Mouse (Mus musculus) left cerebral cortex, postnatal 14 days (tissue): Measurements from ENCODE around the gene Hivep3. TPM values are rescaled to one million over a fixed set of nuclear protein-coding genes. Genes with fewer than 3 reads are reported as not detected.

Experiments
- DNase-seq, 2 experiments: peaks; one replicate each; pipeline ENCODE4 v3.0.0; 2021 to 2022; ENCODE audit warnings: low spot score in 2 of 2, mixed read lengths in 1 of 2
- intact Hi-C: fragments of 180-260 bp; cut with DNase I; formaldehyde crosslinking; loops from one replicate; pipeline ENCODE4 v1.15.1; 2025
- total RNA-seq, 2 experiments: library from RNA; stranded (reverse); gene quantifications; 2 replicates each; pipeline ENCODE4 v1.2.3; 2021

The Hivep3 gene
- total RNA-seq, 2 experiments from 2014 or later, result 65.4 to 79.8 TPM

- intact Hi-C loops, result loop anchor here (10.0 kb wide), 1 partner anchor 145 kb away; no protein-coding TSS in a partner anchor
Observed at GRCm38 (mm10) chr4:119959873-119960272, 226.3 kb downstream of the Hivep3 start.

GRCm38 (mm10) chr4:119960523-119960922, 226.9 kb downstream of the Hivep3 start:
- DNase-seq, result no peak
- intact Hi-C loops, result loop anchor here (10.0 kb wide), 1 partner anchor 144 kb away; no protein-coding TSS in a partner anchor

More at GRCm38 (mm10) chr4:119959873-119960272, 226.3 kb downstream of the Hivep3 start:
- DNase-seq, result no peak

- intact Hi-C loops, result loop anchor here (10.0 kb wide), 1 partner anchor 144 kb away; no protein-coding TSS in a partner anchor
- no peak for DNase-seq
Observed at GRCm38 (mm10) chr4:119961164-119961563, 227.6 kb downstream of the Hivep3 start.

- intact Hi-C loops, result loop anchor here (10.0 kb wide), 1 partner anchor 143 kb away; no protein-coding TSS in a partner anchor
- no peak for DNase-seq
Observed at GRCm38 (mm10) chr4:119962066-119962465, 228.5 kb downstream of the Hivep3 start.

GRCm38 (mm10) chr4:119966105-119967072, 232.8 kb downstream of the Hivep3 start:
- peak; percentile 75 to 86 for DNase-seq
- intact Hi-C loops, result loop anchor here (5.0 to 10.0 kb wide), 3 partner anchors 66 to 138 kb away; no protein-coding TSS in a partner anchor

GRCm38 (mm10) chr4:119967073-119967608, 233.6 kb downstream of the Hivep3 start:
- intact Hi-C loops, result loop anchor here (5.0 to 10.0 kb wide), 3 partner anchors 65 to 138 kb away; no protein-coding TSS in a partner anchor
- no peak for DNase-seq

GRCm38 (mm10) chr4:119967636-119968035, 234.1 kb downstream of the Hivep3 start:
- intact Hi-C loops, result loop anchor here (5.0 to 10.0 kb wide), 3 partner anchors 65 to 137 kb away; no protein-coding TSS in a partner anchor
- DNase-seq, result no peak

- intact Hi-C loops, result loop anchor here (5.0 to 10.0 kb wide), 3 partner anchors 64 to 137 kb away; no protein-coding TSS in a partner anchor
- DNase-seq, result peak in 1 of 2 experiments; percentile 60
Observed at GRCm38 (mm10) chr4:119968071-119968470, 234.5 kb downstream of the Hivep3 start.

GRCm38 (mm10) chr4:119968887-119969286, 235.3 kb downstream of the Hivep3 start:
- DNase-seq, result no peak
- intact Hi-C loops, result loop anchor here (5.0 to 10.0 kb wide), 3 partner anchors 63 to 136 kb away; no protein-coding TSS in a partner anchor

GRCm38 (mm10) chr4:119970166-119970565, 236.6 kb downstream of the Hivep3 start:
- intact Hi-C loops, result no loop called here
- DNase-seq, result peak; percentile 84 to 85

GRCm38 (mm10) chr4:119972375-119972774, 238.8 kb downstream of the Hivep3 start:
- DNase-seq, result no peak
- intact Hi-C loops, result no loop called here

- intact Hi-C loops, result no loop called here
- DNase-seq, result no peak
Observed at GRCm38 (mm10) chr4:119973729-119974605, 240.4 kb downstream of the Hivep3 start.

- DNase-seq, result no peak
- intact Hi-C loops, result no loop called here
Observed at GRCm38 (mm10) chr4:119975242-119975641, 241.7 kb downstream of the Hivep3 start.

- intact Hi-C loops, result no loop called here
- DNase-seq, result no peak
Observed at GRCm38 (mm10) chr4:119975822-119976221, 242.2 kb downstream of the Hivep3 start.

GRCm38 (mm10) chr4:119976428-119977168, 243.0 kb downstream of the Hivep3 start:
- intact Hi-C loops, result no loop called here
- no peak for DNase-seq

GRCm38 (mm10) chr4:119977817-119978491, 244.4 kb downstream of the Hivep3 start:
- intact Hi-C loops, result no loop called here
- no peak for DNase-seq

- no peak for DNase-seq
- intact Hi-C loops, result no loop called here
Observed at GRCm38 (mm10) chr4:119979238-119979829, 245.8 kb downstream of the Hivep3 start.
